Mouse (Mus musculus): ENCODE data around the gene Snd1.

- TF ChIP-seq CTCF (IDR thresholded peaks at IDR 0.05; ENCODE audit: low read depth) (no peak), EP300 (IDR thresholded peaks at IDR 0.05; ENCODE audit: low read depth) (no peak)
These were observed 293.0 kb downstream of the Snd1 start for GRCm38 (mm10) chr6:28767891-28768481.
